In the genomic region with DNA sequence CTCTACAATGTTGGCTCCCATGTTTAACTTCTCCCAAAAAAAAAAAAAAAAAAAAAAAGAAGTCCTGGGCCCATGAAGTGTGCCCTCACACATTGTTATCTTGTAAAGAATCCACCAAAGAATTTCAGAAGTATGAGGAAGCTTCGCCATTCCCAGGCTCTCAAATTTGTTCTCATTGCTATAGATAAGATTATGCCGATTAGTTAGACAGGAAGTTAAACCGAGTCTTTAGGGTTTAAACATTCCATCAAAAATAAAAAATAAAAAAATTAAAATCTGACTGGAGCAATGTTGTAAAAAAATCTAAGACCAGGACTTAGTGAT, we compare ENCODE assay signal across 1 mouse cellular context.
A peak's percentile ranks its signal among the peaks of the same experiment; 100 is the strongest.
TF ChIP-seq lines count a peak whose summit lies in the region.

No protein-coding gene starts in this region.

TF ChIP-seq in MEL, 35 proteins besides CTCF, POLR2A, EP300 and RAD21 (continued from another document):
- TF ChIP-seq TCF12 (IDR thresholded peaks at IDR 0.05; ENCODE audit: low read depth, low read length) (0 out of 2 replicates have a peak, but pooled peaks have one; percentile 3), ZNF384 (IDR thresholded peaks at IDR 0.05; ENCODE audit: low read depth, low read length) (peak; percentile 92), MAFK (IDR thresholded peaks at IDR 0.05; ENCODE audit: borderline replicate concordance, low read depth, low read length) (no peak), ETS1 (IDR thresholded peaks at IDR 0.05; ENCODE audit: low read depth, low read length) (peak; percentile 41; the same call in 1 of the 2 replicates)
